Mouse (Mus musculus) forebrain, embryonic 10.5 days (tissue): ENCODE data around the gene Serpina3m. TPM values are rescaled to one million over a fixed set of nuclear protein-coding genes. Genes with fewer than 3 reads are reported as not detected.
"Not testable (repeated sequence)": the region's sequence is repeated elsewhere in the genome, so short reads cannot be mapped to it uniquely, and the experiment has no call there.

Experiments used
- DNase-seq: peaks from one replicate; pipeline ENCODE4 v3.0.0-alpha.2; 2017; ENCODE audit warnings: low spot score; ENCODE audit errors: extremely low spot score
- H3K27ac ChIP-seq: fragments of 300-500 bp; sonication (generic); 2 replicates; pipeline ENCODE4 v1.5.1; 2016; ENCODE audit warnings: mild to moderate bottlenecking
- H3K27me3 ChIP-seq: fragments of 300-500 bp; sonication (generic); 2 replicates; pipeline ENCODE4 v1.6.1; 2016; ENCODE audit warnings: mild to moderate bottlenecking; ENCODE audit not compliant: poor library complexity, severe bottlenecking
- H3K36me3 ChIP-seq: fragments of 300-500 bp; sonication (generic); replicated peaks from 2 replicates; pipeline ENCODE4 v1.6.1; 2016; ENCODE audit warnings: mild to moderate bottlenecking, moderate library complexity
- H3K4me1 ChIP-seq: fragments of 300-500 bp; sonication (generic); 2 replicates; pipeline ENCODE4 v1.6.1; 2016
- H3K4me3 ChIP-seq: fragments of 300-500 bp; sonication (generic); 2 replicates; pipeline ENCODE4 v1.5.1; 2016; ENCODE audit warnings: mild to moderate bottlenecking, moderate library complexity
- H3K9me3 ChIP-seq: fragments of 300-500 bp; sonication (generic); 2 replicates; pipeline ENCODE4 v1.6.1; 2016; ENCODE audit warnings: mild to moderate bottlenecking, moderate library complexity
- WGBS: fragments of 180-500 bp; shearing (Covaris S2); methylation state at CpG from one replicate; pipeline ENCODE4 v1.1.7; 2016; 5-methylcytosine and 5-hydroxymethylcytosine counted together
- polyA plus RNA-seq: library from polyadenylated mRNA; unstranded; fragments of >200 nt; fragmentation: Nextera tagmentation; extraction: Ambion mirVana; gene quantifications from 2 replicates; pipeline ENCODE4 v1.2.1, GENCODE M21; 2016

The Serpina3m gene
- polyA plus RNA-seq, 1 experiment from 2014 or later, result not detected

- not testable (repeated sequence) for H3K9me3 ChIP-seq, H3K4me1 ChIP-seq, H3K27ac ChIP-seq, H3K36me3 ChIP-seq, DNase-seq, H3K27me3 ChIP-seq, H3K4me3 ChIP-seq
- 41% methylated on average over 3 of the region's 3 CpGs for WGBS
Measured at GRCm38 (mm10) chr12:104351812-104352211, 13.5 kb downstream of the Serpina3m start.

- Histone ChIP-seq H3K4me3 (no peak overlapping the region), H3K4me1 (no peaks in the 10 kb centered on the region), H3K27me3 (no peaks in the 10 kb centered on the region), H3K36me3 (no peaks in the 10 kb centered on the region), H3K27ac (no peak overlapping the region), H3K9me3 (no peaks in the 10 kb centered on the region)
- WGBS, result 85% methylated on average over 3 of the region's 3 CpGs
- no peak for DNase-seq
Measured at GRCm38 (mm10) chr12:104356006-104356405, 17.7 kb downstream of the Serpina3m start.

- Histone ChIP-seq H3K27ac (no peak overlapping the region), H3K4me1 (no peaks in the 10 kb centered on the region), H3K9me3 (no peaks in the 10 kb centered on the region), H3K4me3 (no peak overlapping the region), H3K36me3 (no peaks in the 10 kb centered on the region), H3K27me3 (no peaks in the 10 kb centered on the region)
- WGBS, result 88% methylated on average over 3 of the region's 3 CpGs
- peak; percentile 9 for DNase-seq
Measured at GRCm38 (mm10) chr12:104369986-104370385, 31.7 kb downstream of the Serpina3m start.

GRCm38 (mm10) chr12:104377179-104377578, 38.9 kb downstream of the Serpina3m start:
- DNase-seq, H3K36me3 ChIP-seq, H3K27me3 ChIP-seq, H3K4me3 ChIP-seq, H3K4me1 ChIP-seq, H3K9me3 ChIP-seq, H3K27ac ChIP-seq: not testable (repeated sequence)
- WGBS, result 65% methylated on average over 5 of the region's 5 CpGs

- H3K9me3 ChIP-seq, H3K27ac ChIP-seq, H3K4me1 ChIP-seq, H3K27me3 ChIP-seq, DNase-seq, H3K36me3 ChIP-seq, H3K4me3 ChIP-seq: not testable (repeated sequence)
- 81% methylated on average over 2 of the region's 2 CpGs for WGBS
Measured at GRCm38 (mm10) chr12:104378351-104378750, 40.1 kb downstream of the Serpina3m start.

GRCm38 (mm10) chr12:104378815-104379214, 40.5 kb downstream of the Serpina3m start:
- H3K4me1 ChIP-seq, H3K9me3 ChIP-seq, H3K36me3 ChIP-seq, H3K4me3 ChIP-seq, H3K27ac ChIP-seq, DNase-seq, H3K27me3 ChIP-seq: not testable (repeated sequence)
- WGBS, result 49% methylated on average over 5 of the region's 5 CpGs

- Histone ChIP-seq H3K4me1 (no peaks in the 10 kb centered on the region), H3K27ac (no peak overlapping the region), H3K9me3 (peaks cover 3% of the 10 kb centered on the region; the same call in 1 of the 2 replicates), H3K4me3 (no peak overlapping the region), H3K27me3 (no peaks in the 10 kb centered on the region), H3K36me3 (no peaks in the 10 kb centered on the region)
- DNase-seq, result no peak
- WGBS, result 94% methylated on average over 11 of the region's 11 CpGs
Measured at GRCm38 (mm10) chr12:104379856-104380255, 41.6 kb downstream of the Serpina3m start.

GRCm38 (mm10) chr12:104381071-104381604, 42.9 kb downstream of the Serpina3m start:
- not testable (repeated sequence) for H3K27me3 ChIP-seq, H3K9me3 ChIP-seq, H3K36me3 ChIP-seq, H3K4me1 ChIP-seq, H3K27ac ChIP-seq, DNase-seq, H3K4me3 ChIP-seq
- WGBS, result 90% methylated on average over 8 of the region's 8 CpGs

- H3K27ac ChIP-seq, H3K9me3 ChIP-seq, DNase-seq, H3K4me1 ChIP-seq, H3K36me3 ChIP-seq, H3K4me3 ChIP-seq, H3K27me3 ChIP-seq: not testable (repeated sequence)
Measured at GRCm38 (mm10) chr12:104385987-104386386, 47.7 kb downstream of the Serpina3m start.

- H3K9me3 ChIP-seq, H3K27ac ChIP-seq, H3K36me3 ChIP-seq, DNase-seq, H3K27me3 ChIP-seq, H3K4me3 ChIP-seq, H3K4me1 ChIP-seq: not testable (repeated sequence)
- WGBS, result 84% methylated on average over 2 of the region's 2 CpGs
Measured at GRCm38 (mm10) chr12:104386878-104387277, 48.6 kb downstream of the Serpina3m start.

GRCm38 (mm10) chr12:104388477-104388876, 50.2 kb downstream of the Serpina3m start:
- Histone ChIP-seq H3K4me3 (no peak overlapping the region), H3K36me3 (no peaks in the 10 kb centered on the region), H3K27me3 (no peaks in the 10 kb centered on the region), H3K9me3 (no peaks in the 10 kb centered on the region), H3K4me1 (no peaks in the 10 kb centered on the region), H3K27ac (no peak overlapping the region)
- DNase-seq, result no peak

GRCm38 (mm10) chr12:104391057-104391456, 52.8 kb downstream of the Serpina3m start:
- H3K4me1 ChIP-seq, H3K27me3 ChIP-seq, H3K27ac ChIP-seq, H3K9me3 ChIP-seq, H3K4me3 ChIP-seq, H3K36me3 ChIP-seq, DNase-seq: not testable (repeated sequence)
- 75% methylated on average over 2 of the region's 2 CpGs for WGBS

- no peak overlapping the region for H3K4me3 ChIP-seq
- DNase-seq, result no peak
- H3K4me1 ChIP-seq, result no peaks in the 10 kb centered on the region
- H3K27ac ChIP-seq, result no peak overlapping the region
- H3K27me3 ChIP-seq, result no peaks in the 10 kb centered on the region
- H3K36me3 ChIP-seq, result no peaks in the 10 kb centered on the region
- H3K9me3 ChIP-seq, result no peaks in the 10 kb centered on the region
- 87% methylated on average over 5 of the region's 5 CpGs for WGBS
Measured at GRCm38 (mm10) chr12:104403968-104404367, 65.7 kb downstream of the Serpina3m start.

- no peaks in the 10 kb centered on the region for H3K4me1 ChIP-seq
- no peak within 1 kb of the TSS for H3K4me3 ChIP-seq
- WGBS, result 72% methylated on average over 4 of the region's 4 CpGs
Measured at GRCm38 (mm10) chr12:104406454-104406885, 68.2 kb downstream of the Serpina3m start, which contains the start of gene Serpina3n. Serpina3n (plus strand) TSS chr12:104406729.

More at GRCm38 (mm10) chr12:104406454-104406885, 68.2 kb downstream of the Serpina3m start, which contains the start of gene Serpina3n:
- H3K36me3 ChIP-seq, result no peaks in the 10 kb centered on the region
- H3K9me3 ChIP-seq, result no peaks in the 10 kb centered on the region
- no peak for DNase-seq
- H3K27me3 ChIP-seq, result no peaks in the 10 kb centered on the region
- no peak within 1 kb of the TSS for H3K27ac ChIP-seq
